Mouse (Mus musculus): ENCODE measurements around the gene Psmb11.

The Psmb11 gene

DNA sequence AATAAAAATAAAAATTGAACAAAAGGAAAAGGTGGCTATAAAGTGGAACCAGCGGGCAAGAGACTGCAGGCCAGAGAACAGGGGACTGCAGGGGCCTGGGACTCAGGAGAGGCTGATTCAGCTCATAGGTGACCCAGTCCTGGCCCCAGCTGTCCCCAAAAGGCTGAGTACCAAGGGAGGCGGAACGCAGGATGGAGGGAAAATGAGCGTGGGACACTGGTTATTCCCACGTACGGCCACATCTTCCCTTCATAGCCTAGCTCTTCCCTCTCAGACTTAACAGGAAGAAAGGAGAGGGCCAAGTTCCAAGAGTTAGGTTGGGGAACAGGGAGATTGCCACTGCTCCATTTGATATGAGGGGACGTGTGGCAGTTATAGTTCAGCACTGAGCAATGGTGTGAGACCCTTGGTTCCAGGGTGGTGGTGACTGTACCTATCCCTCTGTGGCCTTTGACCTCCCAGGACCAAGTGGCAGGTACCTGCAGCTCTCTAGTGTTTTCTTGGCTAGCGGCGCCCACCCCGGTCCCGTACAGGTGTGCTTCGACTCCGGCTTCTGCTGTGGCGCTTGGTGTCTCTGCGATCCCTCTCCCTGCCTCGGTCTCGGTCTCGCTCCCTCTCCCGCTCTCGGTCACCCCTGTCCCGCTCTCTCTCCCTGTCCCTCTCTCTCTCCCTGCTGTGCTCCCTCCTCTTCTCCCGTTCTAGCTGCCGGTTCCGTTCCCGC is 21.2 kb downstream of the Psmb11 start:
- DNase-seq, result no peak

GRCm38 (mm10) chr14:54643011-54643410 is 21.8 kb downstream of the Psmb11 start:
- no peak for DNase-seq

GRCm38 (mm10) chr14:54644294-54644693 is 23.1 kb downstream of the Psmb11 start:
- DNase-seq, result no peak

DNA sequence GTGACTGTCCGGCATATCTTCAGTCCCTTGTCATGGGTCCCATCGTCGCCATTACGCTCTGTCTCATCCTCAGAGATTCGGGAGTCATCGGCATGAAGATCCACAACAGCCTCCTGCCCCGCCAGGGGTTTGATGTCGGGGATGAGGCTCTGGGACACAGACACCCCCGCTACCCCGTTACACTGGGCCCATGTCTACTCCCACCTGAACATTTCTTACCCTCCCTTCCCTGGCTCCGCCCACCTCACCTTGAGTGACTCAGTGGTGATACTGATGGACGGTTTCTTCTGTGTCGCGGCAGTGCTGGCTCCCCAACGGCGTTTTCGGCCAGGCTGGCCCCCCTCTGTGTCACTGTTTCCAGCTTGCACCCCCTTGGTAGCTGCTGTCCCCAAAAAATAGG is 25.2 kb downstream of the Psmb11 start:
- DNase-seq, result no peak

DNA sequence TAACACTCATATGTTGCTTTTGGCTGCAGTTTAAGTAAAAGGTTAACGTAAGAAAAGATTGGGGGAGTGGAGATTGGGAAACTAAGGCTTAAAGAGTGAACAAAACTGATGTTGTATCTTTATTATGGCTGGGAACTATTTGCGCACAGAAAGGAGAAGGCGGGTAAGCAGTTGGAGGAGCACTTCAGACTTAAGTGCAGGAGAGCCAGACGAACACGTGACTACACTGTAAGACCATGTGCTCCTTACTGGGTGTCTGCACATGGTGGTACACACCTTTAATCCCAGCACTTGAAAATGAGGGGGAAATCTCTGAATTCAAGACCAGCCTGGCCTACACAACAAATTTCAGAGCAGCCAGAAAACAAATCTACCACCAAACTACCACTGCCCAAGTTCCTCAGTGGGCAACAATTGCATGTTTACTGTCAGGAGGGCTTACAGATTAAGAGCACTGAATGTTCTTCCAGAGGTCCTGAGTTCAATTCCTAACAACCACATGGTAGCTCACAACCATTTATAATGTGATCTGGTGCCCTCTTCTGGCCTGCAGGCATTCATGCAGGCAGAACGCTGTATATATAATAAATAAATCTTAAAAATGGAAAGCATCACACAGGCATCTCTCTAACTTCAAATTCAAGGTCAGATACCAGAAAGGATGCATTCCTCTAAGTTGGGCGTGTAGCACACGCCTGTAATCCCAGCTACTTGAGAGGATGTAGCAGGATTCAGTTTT is 25.8 kb downstream of the Psmb11 start:
- DNase-seq, result no peak

GRCm38 (mm10) chr14:54647900-54648299 is 26.7 kb downstream of the Psmb11 start:
- DNase-seq, result no peak

DNA sequence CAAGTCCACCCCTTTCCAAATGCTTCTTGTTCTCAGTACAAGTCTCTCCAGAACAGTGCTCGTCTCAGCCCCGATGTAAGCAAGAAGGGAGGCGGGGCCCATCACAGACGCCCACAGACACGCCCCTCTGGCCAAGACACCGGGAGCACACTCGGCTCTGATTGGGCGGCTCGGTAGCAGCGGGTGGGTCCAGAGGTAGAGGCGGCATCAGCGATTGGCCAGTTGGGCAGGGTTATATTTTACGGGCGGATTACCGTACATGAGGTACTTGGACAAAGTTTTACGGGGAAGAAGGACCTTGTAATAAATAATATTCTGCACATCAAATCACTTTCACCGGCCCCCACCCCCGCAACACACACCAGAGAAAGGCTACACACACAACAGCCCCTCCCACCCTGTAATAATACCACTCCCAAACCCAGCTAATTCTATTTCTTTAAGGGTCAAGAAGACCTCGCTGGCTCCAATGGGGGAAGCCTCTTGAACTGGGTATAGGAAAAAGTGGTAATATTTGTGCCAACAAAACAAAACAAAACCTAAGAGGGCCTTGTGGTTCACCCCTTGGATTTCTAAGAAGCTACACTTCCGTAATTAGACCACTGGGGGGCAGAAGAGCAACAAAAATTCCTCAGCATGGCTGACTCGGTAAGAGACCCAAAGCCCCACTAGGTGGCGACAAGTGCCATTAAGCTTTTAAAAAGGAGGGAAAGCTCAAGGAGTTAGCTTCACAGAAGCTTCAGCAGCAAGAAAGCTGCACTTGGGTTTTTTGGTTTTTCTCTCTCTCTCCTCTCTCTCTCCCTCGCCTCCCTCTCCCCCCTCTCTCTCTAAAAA is 29.6 kb downstream of the Psmb11 start:
- DNase-seq, result peak; percentile 95 to 96

DNA sequence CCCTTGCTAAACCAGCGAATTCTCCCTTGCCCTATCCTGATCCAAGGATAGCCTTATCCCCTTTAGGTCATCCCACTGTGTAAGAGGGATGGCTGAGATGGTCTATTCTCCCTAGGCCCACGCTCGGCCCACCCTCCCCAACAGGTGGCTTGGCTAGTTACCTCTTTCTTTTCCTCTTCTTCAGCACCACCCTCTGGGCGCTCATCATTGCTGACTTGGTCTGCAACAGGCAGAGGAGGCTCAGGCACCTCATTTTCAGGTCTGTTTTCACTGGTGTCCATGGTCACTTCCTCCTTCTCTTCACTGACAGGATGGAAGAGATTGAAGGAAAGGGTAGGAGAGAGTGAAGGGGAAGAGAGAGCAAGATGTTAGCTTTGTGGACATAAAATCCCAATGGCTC is 30.3 kb downstream of the Psmb11 start:
- no peak for DNase-seq

GRCm38 (mm10) chr14:54652787-54653186 is 31.6 kb downstream of the Psmb11 start:
- peak in 1 of 2 experiments; percentile 11 for DNase-seq

DNA sequence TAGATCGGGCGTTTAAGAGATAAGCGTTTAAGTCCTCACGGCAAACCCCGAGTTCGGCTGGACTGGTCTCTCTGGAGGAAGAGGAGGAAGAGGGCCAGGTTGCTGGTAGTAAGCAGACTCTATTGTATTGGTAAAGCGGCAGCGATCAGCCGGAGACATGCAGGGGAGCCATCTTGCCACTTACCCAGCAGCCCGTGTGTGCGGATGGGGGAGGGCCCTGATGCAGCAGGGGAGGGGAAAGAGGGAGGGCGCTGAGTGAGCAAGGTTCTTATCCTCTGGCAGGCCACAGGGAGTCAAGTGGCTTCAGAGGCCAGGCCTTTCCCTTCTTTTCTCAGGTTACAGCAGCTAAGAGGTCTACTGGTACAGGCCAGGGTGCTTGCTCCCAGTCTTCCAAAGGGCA is 32.3 kb downstream of the Psmb11 start:
- peak; percentile 88 to 92 for DNase-seq

DNA sequence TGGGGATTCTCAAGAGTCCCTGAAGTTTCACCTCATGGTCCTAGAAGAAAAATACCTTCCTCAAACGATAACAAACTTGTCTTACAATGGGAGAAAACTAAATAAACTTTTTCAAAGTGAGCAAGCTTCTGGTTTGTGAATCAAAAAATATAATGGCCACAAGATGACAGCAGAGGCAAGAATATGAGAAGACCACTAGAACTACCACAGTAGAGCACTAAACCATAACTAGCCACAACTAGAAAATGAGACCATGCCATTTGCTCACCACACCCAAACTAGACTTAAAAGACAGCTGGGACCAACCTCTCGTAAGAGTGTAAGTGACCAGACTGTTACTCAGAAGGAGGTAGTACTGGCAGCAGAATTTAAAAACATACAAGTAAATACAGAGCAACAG is 38.8 kb downstream of the Psmb11 start:
- peak in 1 of 2 experiments; percentile 68 for DNase-seq

GRCm38 (mm10) chr14:54664477-54665222 is 43.4 kb downstream of the Psmb11 start:
- no peak for DNase-seq

GRCm38 (mm10) chr14:54669381-54669780 is 48.1 kb downstream of the Psmb11 start:
- peak; percentile 55 to 65 for DNase-seq

- DNase-seq, result no peak
Measured at GRCm38 (mm10) chr14:54674317-54674716, 53.1 kb downstream of the Psmb11 start.

DNA sequence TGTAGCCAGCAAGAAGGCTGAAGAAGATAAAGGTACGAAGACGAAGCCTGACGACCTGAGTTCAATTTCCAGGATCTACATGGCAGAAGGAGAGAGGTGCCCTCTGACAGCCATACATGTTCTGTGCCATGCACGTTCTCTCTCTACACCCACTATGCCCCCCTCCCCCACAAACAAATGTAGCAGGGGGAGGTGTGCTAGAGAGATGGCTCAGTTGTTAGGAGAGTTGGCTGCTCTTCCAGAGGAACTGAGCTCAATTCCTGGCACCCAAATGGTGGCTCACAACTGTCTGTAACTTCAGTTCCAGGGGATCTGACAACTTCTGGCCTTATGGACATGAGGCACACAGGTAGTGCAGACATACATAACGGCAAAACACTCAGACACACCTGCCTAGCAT is 55.1 kb downstream of the Psmb11 start:
- no peak for DNase-seq

- DNase-seq, result no peak
Measured at GRCm38 (mm10) chr14:54678657-54679304, 57.5 kb downstream of the Psmb11 start.
